Mouse (Mus musculus): Measurements from ENCODE around the gene Klc1.

Gene Klc1

DNA sequence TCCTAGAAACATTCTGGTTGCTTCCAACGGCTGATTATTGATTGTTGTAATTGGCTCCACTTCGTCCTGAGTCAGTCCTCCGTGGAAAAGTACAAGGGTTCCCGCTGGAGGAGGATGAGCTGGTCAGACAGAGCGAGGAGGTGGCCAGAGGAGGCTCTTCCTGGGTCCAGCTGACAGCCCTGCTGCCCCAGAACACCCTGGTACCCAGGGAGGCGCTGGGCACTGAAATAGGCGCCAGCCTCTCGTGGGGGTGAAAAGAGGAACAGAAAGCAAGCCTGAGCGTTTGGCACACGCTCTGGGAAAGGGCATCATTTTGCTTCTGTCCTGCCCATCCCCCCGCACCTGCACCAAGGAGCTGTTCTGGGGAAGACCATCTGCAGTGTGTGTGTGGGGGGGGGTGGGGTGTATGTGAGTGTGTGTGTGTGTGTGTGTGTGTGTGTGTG, 14.6 kb upstream of the Klc1 start:
- no peak for DNase-seq (ENCODE audit: low spot score)

DNA sequence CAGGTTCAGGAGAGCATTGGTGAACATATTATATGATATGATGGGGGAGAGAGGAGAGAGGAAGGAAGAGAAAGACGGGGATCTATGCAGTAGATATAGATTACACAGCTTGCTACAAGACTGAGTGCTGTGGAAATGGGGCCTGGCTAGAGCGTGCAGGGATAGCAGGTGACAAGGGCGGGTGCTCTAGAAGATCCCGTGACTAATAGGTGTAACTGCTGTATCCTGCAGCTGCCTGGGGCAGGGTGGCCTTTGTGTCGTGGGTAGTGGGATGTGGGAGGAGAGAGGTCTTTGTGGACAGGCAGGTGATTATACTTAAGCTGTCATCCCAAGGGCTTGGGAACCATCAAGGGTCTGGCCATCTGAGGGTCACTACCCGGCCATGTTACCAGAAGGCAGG, 13.4 kb upstream of the Klc1 start:
- no peak for DNase-seq (ENCODE audit: low spot score)

DNA sequence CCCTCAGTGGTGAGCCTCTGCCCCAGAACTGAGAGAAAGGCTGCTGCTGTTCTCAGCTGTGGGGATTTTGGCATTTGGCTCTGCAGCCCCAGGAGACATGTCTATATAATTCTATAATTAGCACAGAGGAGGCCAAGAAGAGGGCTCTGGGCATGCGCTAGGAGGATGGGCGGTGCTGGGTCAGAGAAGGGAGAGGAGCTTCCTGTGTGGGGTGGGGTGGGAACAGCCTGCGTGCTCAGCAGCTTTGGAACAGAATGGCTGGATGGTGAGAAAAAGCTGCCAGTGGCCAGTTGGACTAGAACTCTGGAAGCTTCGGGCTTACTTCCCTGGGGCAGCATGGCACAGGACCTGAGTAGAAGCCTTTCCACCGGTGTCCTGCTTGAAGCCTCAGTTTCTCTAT, 12.6 kb upstream of the Klc1 start:
- peak; percentile 53 for DNase-seq (ENCODE audit: low spot score)

DNA sequence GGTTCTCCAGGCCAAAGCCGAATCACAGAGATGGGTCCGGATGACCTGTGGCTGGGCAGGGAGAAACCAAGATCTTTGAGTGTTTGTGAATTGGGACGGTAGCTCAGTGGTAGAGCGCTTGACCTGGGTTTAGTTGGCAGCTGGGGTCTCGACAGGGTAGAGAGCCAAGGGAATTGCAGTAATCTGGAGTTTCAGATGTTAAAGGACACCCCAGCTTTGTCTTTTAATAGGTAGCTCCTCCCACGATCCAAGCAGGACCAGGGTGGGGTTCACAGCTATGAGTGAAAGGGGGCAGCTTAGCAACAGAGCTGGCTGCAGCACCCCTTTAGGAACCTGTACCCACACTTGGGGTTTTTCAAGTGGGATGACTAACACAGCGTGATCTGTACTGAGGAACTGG, 11.2 kb upstream of the Klc1 start:
- DNase-seq (ENCODE audit: low spot score) = no peak

DNA sequence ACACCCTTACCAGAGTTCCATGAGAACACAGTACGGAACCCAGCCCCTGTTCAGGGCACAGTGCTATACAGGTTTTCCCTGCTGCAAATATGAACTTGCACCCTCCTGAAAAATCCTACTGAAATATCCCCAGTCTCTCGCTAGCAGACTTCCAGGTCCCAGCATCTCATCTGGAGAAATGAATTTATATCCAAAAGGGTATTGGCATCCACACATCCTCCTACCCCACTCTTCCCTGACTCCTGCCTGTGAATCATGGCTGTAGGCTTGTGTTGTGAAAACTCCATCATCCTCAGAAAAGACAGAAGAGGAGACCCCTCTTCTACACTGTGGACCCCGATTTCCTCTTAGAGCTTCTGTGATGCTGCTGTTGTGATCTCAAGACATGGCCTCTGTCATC, 7.9 kb upstream of the Klc1 start:
- no peak for DNase-seq (ENCODE audit: low spot score)

DNA sequence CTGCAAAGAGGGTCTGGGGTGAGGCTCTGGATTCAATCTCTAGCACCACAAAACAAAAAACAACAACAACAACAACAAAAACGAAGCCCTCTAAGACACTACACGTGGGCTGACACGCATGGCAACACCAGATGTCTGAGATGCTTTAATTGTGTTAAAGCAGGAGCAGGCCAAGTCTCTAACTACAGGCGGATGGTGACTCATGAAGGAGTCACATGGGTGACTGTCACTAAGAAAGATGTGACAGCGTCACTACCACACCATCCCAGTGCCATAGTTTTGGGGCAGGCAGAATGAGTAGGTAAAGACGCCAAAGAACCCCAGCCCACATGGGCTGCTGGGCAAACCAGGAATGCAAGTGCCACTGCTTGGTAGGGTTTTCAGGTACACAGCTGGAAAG, 6.2 kb upstream of the Klc1 start:
- DNase-seq (ENCODE audit: low spot score) = no peak

DNA sequence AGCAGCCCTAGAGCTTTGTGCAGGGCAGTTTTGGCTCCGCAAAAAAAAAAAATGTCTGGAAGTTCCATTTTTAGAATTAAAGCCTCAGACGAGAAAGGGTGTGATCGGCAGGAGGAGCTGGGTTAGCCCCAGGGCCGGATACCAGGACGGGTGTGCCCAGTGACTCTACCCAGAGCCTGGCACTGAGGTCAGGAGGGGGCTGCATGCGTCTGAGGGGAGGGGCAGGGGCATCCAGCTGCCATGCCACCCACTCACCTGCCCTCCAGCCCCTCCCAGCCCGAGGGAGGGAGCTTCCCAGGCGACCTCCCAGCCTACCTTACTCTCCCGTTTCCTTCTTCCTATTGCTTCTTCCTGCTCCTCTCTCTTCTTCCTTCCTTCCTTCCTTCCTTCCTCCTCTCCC, 5.3 kb upstream of the Klc1 start:
- DNase-seq (ENCODE audit: low spot score) = no peak

DNA sequence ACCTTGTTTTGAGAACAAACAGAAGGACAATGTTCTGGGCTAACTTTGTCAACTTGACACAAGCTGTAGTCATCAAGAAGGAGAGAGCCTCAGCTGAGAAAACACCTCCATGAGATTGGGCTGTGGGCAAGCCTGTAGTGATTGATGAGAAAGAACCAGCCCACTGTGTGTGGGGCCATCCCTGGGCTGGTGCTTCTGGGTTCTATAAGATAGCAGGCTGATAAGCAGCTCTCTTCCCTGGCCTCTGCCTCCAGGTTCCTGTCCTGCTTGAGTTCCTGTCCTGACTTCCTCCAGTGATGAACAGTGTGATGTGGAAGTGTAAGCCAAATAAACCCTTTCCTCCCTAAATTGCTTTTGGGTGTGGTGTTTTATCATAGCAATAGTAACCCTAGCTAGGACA, 3.9 kb upstream of the Klc1 start:
- DNase-seq (ENCODE audit: low spot score) = no peak

DNA sequence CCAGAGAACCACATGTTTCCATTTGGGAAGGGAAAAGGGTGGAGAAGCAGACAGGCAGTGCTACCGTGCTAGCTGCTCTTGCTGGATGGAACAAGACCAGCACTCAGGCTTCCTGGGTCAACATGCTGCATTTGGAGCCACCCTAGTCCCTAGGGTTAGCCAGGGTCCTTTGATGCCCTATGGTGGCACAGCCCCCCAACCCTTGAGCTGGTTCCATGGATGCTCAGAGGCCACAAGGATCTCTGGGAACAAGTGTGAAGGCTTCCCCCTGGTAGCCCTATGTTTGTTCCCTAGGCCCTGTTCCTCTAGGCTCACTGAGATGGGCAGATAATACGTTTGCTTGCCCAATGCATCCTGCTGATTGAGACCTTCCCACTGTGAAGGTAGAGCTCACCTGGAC, 3.4 kb upstream of the Klc1 start:
- no peak for DNase-seq (ENCODE audit: low spot score)

DNA sequence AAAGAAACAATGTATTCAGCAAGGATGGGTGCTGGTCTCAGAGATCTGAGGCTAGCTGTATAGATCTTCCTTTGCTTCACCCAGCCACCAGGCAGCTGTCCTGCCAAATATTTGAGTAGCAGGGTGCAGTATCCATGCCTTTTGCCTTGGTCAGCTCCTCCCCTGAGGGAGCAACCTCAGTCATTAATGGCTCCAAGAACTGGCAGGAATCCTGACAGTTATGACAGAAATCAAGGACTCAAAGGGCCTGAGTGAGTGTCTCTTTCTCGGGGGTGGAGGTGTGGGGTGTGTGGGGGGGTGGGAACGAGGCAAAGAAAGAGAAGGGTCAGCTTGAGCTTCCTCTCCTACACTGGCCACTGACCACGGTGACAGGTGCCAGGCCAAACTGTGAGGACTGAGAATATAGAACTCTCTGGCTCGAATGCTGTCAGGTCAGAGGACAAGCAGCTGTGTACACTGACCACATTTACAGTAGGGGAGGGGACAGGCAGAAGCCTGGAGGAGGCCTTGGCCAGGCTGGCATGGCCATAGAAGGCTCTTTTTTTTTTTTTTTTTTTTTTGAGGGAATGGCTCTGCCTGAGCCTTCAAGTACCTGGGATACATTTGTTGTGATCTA, 2.5 kb upstream of the Klc1 start:
- no peak for DNase-seq (ENCODE audit: low spot score)

DNA sequence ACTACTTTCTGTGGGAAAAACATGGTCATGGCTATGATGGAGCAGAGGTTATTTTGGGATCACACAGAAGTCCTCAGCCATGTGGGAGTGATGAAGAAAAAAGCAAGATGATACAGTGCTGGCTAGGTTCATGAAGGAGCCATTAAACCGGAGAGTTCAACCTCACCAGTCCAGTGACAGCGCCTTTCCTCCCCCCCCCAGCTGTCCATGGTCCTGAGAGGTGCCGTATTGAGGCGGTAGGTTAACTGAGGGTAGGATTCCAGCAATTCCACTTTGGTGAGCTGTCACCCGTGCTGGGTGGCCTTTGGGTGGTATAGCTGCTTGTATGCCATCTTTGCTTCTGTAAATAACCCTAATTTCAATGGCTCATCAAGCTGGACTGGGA, 2.0 kb upstream of the Klc1 start:
- DNase-seq (ENCODE audit: low spot score) = no peak

DNA sequence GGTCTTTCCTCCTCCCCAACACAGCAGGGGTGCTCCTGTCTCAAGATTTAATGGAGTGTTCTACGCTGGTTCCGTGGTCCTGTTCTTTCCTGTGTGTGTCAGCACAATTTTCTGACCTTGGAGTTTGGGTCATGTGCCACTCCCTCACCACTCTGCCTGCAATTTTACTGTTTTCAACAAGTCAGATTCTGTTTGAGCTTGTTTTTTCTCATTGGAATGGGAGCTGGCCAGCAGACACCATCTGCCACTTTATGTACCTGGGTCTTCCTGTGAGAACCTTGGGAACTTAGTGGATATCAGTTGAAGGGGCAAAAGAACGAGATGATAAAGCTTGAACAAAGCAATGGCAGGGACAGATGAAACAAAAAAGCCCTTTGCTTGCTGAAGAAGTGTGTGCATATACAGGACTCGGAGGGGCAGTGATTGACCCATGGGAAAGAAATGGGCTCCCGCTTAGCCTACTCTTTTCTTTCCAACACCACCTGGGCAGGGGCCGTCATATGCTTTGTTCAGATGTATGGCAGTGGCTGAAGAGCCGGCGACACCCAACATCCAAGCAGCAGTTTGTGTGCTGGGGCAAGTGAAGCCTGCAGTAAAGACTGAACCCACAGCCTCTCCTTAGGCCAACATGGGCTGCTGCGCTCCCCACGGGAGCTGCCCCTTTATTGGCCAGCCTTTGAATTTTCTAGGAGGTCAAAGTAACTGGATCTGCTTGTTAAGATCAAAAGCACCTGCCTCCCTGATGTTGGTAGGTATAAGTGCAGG, 906 bp upstream of the Klc1 start:
- no peak for DNase-seq (ENCODE audit: low spot score)

DNA sequence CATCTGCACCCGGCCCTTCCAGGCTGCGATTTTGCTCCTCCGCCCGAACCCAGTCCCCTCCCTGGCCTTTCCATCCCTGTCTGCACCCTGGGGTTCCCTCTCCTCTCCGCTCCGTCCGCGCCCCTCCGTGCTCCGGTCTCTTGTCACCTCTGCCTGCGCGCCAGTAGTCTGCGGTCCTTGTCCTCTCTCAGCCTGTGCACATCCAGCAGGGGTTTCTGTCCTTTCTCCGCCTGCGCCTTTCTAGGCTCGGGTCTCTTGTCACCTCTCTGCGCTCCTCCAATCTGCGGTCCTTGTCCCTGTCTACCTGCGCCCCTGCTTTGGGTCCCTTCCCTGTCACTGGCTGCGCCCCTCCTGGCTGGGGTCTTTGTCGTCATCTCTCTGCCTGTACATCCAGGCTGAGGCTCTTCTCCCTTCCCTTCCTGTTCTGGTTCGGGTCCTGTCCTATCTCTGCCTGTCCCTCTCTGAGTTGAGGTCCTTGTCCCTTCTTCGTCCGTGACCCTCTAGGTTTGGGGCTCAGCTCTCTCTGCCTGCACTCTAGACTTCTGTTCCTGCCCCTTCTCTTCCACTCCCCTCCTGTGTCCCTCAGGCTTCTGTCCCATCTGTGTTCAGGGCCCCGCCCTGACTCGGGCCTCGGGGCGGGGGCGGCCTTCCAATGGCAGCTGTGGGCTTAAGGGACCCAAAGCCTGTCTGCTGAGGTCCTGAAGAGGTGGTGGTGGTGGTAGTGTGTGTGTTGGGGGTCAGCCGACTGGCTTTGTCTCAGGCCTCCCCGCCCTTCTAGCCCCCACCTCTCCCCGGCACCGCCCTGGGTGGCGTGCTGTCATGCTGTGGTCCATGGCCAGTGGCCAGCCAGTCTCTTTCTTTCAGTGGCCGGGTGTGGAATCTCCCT, 770 bp downstream of the Klc1 start:
- no peak for DNase-seq (ENCODE audit: low spot score)

DNA sequence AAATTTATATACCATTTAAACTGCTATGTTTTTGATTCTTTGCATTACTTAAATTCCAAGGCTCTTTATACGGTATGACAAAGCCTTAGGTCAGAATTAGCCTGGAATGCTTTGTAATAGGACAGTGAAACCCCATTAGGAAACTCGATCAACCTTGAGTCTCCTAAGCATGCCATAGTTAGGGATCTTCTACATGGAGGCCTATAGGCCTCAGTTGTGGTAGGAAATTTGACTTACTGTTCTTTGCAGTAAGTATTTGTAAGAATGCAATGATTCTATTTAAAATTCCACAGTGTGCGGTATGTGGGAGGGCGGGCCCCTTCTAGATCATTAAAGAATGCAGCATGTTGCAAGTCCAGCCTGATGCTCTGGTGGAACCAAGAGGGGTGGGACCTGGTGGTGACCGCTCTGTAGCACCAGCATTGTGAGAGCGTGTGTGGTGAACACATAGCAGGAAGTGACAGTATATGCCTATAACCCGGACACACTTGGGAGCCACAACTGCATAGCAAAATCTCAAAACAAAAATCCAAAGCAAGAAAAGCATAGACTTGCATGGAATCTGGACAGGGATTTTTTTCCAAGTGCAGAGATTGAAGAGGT, 1.8 kb downstream of the Klc1 start:
- no peak for DNase-seq (ENCODE audit: low spot score)

DNA sequence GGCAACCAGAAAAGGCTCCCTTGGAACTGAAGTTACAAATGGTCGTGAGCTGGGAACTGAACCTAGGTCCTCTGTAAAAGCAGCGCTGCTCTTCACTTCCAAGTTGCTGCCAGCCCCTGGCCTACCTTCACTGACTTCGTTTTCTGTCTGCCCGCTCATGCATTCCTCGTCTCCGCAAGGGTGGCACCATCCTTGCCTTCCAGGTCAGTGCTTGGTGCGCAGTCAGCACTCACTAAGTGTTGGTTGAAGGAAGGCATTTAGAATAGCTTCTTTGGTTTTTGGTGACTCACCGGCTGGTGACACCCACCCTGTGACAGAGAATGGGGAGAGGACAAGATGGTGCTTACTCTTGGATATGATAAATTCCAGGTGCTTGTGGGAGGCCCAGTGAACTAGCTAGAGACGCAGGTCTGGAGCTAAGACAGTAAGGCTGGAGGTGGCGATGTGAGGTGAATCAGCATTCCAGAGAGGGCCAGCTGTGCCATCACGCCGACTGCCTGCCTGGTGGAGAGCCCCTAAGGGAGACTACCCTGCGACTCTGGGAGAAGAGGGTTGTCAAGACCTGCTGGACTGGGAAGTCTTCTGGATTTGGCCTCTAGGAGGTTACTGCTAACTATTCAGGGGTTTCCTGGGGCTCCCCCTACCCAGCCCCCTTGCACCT, 4.1 kb downstream of the Klc1 start:
- DNase-seq (ENCODE audit: low spot score) = no peak

DNA sequence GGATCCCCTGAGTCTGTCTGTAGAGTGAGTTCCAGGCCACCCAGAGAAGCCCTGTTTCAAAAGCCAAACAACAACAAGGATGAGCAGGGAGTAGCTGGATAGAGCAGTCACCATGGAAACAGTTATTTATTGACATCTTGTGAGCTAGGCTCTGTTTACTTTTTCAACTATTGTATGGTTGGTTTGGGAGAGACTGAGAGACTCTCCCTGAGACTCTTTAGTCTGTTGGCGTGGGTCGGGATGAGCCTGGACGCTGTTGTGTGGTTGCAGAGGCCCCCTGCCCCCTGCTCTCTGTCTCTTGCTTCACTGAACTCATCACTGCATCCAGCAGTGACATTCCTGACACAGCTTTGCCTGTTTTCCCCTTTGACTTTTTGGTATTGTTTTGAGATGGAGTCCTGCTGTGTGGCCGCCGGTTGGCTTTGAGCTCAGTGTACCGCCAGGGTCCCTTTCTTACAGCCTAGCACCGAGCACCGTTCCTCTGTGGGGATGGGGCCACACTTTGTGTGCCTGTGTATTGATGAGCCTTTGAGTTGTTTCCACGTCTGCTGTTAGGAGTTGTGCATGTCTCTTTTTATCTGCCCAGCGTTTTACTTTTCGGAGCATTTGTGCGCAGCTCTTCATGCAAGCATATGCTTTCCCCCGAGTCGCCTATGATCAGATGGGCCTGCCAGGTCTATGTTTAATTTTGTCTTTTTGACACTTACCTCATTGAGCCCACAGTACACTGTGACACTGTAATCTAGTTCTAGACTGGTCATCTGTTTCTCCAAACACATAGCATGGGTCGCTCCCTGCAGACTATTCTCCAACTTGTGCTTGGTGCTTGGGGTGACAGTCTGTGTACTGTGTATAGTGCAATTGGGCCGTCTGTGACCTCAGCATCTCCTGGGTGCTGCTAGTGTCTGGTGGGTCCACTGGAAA, 7.9 kb downstream of the Klc1 start:
- DNase-seq (ENCODE audit: low spot score) = no peak

DNA sequence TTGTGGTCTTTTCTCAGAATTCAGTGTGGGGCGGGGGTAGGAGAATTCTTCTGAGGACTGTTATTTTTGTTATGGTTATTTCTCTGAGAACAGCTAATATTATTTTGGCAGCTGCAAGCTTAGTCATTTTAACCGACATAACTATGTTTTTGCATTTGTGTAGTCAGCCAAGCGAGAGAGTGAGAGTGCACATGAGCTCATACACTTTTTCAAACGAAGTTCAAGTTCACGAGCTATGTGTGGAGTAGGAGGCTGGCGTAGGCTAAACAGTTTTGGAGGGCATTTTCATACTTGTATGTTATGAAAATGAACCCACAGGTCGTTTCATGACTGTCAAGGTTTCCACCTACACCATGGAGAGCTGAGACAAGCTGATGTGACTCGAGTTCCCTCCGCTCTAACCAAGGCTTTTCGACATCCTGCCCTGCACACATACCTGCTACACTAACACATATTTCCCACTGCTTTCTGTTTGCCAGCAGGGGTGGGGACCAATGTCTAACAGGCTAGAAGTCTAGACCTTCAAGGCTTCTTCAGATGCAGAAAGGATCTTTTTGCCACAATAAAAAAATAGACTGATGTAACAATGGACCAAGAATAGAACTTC, 9.8 kb downstream of the Klc1 start:
- no peak for DNase-seq (ENCODE audit: low spot score)

DNA sequence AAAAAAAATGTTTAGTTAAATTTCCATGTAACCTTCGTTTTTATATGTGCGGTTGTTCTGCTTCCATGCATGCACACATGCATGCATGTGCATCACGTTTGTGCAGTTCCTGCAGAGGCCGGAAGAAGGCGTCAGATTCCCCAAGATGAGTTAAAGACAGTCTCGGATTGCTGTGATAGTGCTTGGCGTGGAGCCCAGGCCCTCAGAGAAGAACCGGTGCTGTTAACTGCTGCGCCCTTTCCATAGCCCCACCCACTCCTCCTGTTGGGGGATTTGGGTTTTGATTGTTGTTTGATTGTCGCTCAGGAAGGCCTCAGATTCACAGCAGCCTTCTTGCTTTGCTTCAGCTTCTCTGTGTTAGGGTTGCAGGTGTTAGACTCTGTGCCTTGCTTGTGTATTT, 10.7 kb downstream of the Klc1 start:
- DNase-seq (ENCODE audit: low spot score) = no peak

DNA sequence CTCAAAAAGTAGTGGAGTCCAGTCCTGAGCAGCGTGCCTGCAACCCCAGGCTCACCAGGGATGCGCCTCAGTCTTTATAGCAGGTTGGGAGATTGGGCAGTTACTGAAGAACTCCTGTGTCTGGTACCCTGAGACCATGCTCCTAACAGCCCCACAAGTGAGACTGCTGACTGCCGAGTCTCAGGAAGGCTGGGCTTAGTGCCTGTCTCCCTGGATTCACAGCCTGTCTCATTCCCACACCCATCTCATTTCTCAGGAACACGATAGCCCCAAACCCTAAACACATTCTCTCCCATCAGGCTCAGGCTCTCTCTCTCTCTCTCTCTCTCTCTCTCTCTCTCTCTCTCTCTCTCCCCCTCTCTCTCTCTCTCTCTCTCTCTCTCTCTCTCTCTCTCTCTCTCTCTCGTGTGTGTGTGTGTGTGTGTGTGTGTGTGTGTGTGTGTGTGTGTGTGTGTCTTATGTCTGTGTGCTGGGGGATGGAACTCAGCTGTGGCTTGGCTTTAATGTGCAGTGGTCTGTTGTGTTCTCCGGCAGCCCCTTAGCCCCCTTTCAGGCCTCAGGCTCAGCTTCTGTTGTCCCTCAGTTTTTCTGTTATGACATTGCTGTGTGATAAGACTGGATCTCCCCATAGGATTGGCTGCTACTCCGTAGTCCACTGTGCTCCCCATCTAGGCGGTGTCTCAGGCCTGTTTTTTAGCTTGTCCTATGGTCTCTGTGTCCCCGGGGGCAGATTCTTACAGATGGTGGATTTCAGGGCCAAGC, 11.3 kb downstream of the Klc1 start:
- DNase-seq (ENCODE audit: low spot score) = no peak

DNA sequence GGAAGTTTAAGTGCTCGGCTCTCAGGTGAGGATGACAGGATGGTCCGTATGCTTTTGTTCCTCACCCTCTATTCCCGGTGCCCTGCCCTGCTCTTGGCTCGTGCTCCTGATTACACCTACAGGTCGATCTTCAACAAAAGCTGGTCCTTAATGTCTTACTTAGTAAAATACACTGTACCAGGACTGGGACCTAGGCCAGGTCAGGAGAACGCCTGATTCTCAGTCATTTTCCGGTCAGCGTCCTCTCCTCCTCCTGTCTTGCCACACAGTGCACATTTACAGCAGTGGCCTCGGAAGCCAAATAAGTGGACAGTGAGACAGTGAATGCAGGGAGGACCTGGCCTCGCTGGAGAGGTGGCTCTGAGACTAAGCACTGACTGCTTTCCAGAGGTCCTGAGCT, 12.0 kb downstream of the Klc1 start:
- DNase-seq (ENCODE audit: low spot score) = no peak
